Mouse (Mus musculus): ENCODE data around the gene Plk5. TPM values are rescaled to one million over a fixed set of nuclear protein-coding genes. Genes with fewer than 3 reads are reported as not detected.

The Plk5 gene
- total RNA-seq, 2 experiments from 2014 or later: 0.49 to 0.64 TPM

- peak in 1 of 2 experiments; percentile 27 for DNase-seq
- intact Hi-C loops (cut with DNase I): no loop called here
Measured at GRCm38 (mm10) chr10:80403044-80403692, 46.9 kb downstream of the Plk5 start.

GRCm38 (mm10) chr10:80405481-80406173, 49.4 kb downstream of the Plk5 start:
- intact Hi-C loops (cut with DNase I): loop anchor here (2.0 kb wide), 1 partner anchor 27 kb away; the partner anchor contains the start of gene Tcf3
- DNase-seq: no peak

- intact Hi-C loops (cut with DNase I): loop anchor here (2.0 kb wide), 1 partner anchor 26 kb away; the partner anchor contains the start of gene Tcf3
- peak; percentile 92 to 93 for DNase-seq
Measured at GRCm38 (mm10) chr10:80406684-80407501, 50.6 kb downstream of the Plk5 start, which contains the start of gene Uqcr11. Gene Uqcr11, minus strand, starts transcription at chr10:80406830.

- no peak for DNase-seq
- intact Hi-C loops (cut with DNase I): loop anchor here (2.0 kb wide), 1 partner anchor 25 kb away; the partner anchor contains the start of gene Tcf3
Measured at GRCm38 (mm10) chr10:80407924-80408323, 51.7 kb downstream of the Plk5 start.

- peak; percentile 67 to 72 for DNase-seq
- intact Hi-C loops (cut with DNase I): no loop called here
Measured at GRCm38 (mm10) chr10:80412656-80413541, 56.6 kb downstream of the Plk5 start.

Small RNA genes within 50 kb of the gene (microRNA-seq; reads per million reads assigned to microRNA genes)
- gene Gm22721 (ENCODE audit: borderline number of aligned reads in 2 of 2): 0 reads per million in 2 experiments

Other genes starting within 250 kb of the Plk5 start
- gene Stk11, start 240.7 kb upstream of the Plk5 start, total RNA-seq (2021): 100 to 1,000 TPM; 137 to 165 TPM
- gene Atp5d, start 217.8 kb upstream of the Plk5 start, total RNA-seq (2021): 1,000 to 10,000 TPM; 1,105 to 1,168 TPM
- 1 to 10 TPM; 2.0 to 4.7 TPM for gene Cbarp, start 215.6 kb upstream of the Plk5 start, total RNA-seq (2021)
- 100 to 1,000 TPM in 1 of 2 experiments, 10 to 100 TPM in 1; 99.9 to 117 TPM for gene Midn, start 208.2 kb upstream of the Plk5 start, total RNA-seq (2021)
- gene Cirbp, start 190.5 kb upstream of the Plk5 start, total RNA-seq (2021): 10 to 100 TPM; 48.2 to 67.0 TPM
- 1 to 10 TPM; 4.4 to 4.6 TPM for gene 1600002K03Rik, start 183.5 kb upstream of the Plk5 start, total RNA-seq (2021)
- 1 to 10 TPM in 1 of 2 experiments, under 1 TPM in 1; 0.75 to 1.1 TPM for gene Efna2, start 177.0 kb upstream of the Plk5 start, total RNA-seq (2021)
- 10 to 100 TPM; 13.1 to 15.3 TPM for gene Mum1, start 130.0 kb upstream of the Plk5 start, total RNA-seq (2021)
- gene Ndufs7, start 107.3 kb upstream of the Plk5 start, total RNA-seq (2021): 100 to 1,000 TPM; 962 to 997 TPM
- 10 to 100 TPM in 1 of 2 experiments, 1 to 10 TPM in 1; 8.9 to 12.0 TPM for gene Gamt, start 95.4 kb upstream of the Plk5 start, total RNA-seq (2021)
- 10 to 100 TPM; 57.7 to 58.5 TPM for gene Dazap1, start 95.0 kb upstream of the Plk5 start, total RNA-seq (2021)
- 100 to 1,000 TPM; 748 to 777 TPM for gene Rps15, start 64.0 kb upstream of the Plk5 start, total RNA-seq (2021)
- gene Apc2, start 60.5 kb upstream of the Plk5 start, total RNA-seq (2021): 1 to 10 TPM; 2.1 to 3.7 TPM
- gene 2310011J03Rik, start 35.9 kb upstream of the Plk5 start, total RNA-seq (2021): 10 to 100 TPM; 13.8 to 15.1 TPM
- 1 to 10 TPM; 2.2 to 2.9 TPM for gene Pcsk4, start 27.0 kb upstream of the Plk5 start, total RNA-seq (2021)
- 1 to 10 TPM; 2.7 TPM for gene Reep6, start 26.5 kb upstream of the Plk5 start, total RNA-seq (2021)
- 10 to 100 TPM; 75.9 to 83.8 TPM for gene Adamtsl5, start 8.0 kb upstream of the Plk5 start, total RNA-seq (2021)
- gene Mex3d, start 31.2 kb downstream of the Plk5 start, total RNA-seq (2021): 1 to 10 TPM; 8.1 to 8.6 TPM
- gene Mbd3, start 43.1 kb downstream of the Plk5 start, total RNA-seq (2021): 10 to 100 TPM; 82.1 to 82.2 TPM
- gene Uqcr11, start 50.4 kb downstream of the Plk5 start, total RNA-seq (2021): 1,000 to 10,000 TPM; 1,920 to 2,020 TPM
- gene Tcf3, start 77.2 kb downstream of the Plk5 start, total RNA-seq (2021): 10 to 100 TPM; 17.9 to 20.9 TPM
- gene Onecut3, start 138.4 kb downstream of the Plk5 start, total RNA-seq (2021): not detected
- gene Atp8b3, start 182.7 kb downstream of the Plk5 start, total RNA-seq (2021): not detected
- 10 to 100 TPM; 12.3 to 13.7 TPM for gene Rexo1, start 205.1 kb downstream of the Plk5 start, total RNA-seq (2021)
- gene Klf16, start 220.9 kb downstream of the Plk5 start, total RNA-seq (2021): 1 to 10 TPM; 3.6 to 4.5 TPM
- gene Abhd17a, start 233.9 kb downstream of the Plk5 start, total RNA-seq (2021): 10 to 100 TPM; 48.3 to 51.2 TPM
- 10 to 100 TPM; 19.7 to 22.1 TPM for gene Scamp4, start 246.4 kb downstream of the Plk5 start, total RNA-seq (2021)
- gene Adat3, start 246.4 kb downstream of the Plk5 start, total RNA-seq (2021): 1 to 10 TPM in 1 of 2 experiments, under 1 TPM in 1; 0.49 to 1.4 TPM
- under 1 TPM; 0.41 to 0.58 TPM for gene Gm49322, start 249.6 kb downstream of the Plk5 start, total RNA-seq (2021)

All from heart, postnatal 36 days (tissue).